13 mouse cellular contexts compared by ENCODE assay signal in the genomic region with DNA sequence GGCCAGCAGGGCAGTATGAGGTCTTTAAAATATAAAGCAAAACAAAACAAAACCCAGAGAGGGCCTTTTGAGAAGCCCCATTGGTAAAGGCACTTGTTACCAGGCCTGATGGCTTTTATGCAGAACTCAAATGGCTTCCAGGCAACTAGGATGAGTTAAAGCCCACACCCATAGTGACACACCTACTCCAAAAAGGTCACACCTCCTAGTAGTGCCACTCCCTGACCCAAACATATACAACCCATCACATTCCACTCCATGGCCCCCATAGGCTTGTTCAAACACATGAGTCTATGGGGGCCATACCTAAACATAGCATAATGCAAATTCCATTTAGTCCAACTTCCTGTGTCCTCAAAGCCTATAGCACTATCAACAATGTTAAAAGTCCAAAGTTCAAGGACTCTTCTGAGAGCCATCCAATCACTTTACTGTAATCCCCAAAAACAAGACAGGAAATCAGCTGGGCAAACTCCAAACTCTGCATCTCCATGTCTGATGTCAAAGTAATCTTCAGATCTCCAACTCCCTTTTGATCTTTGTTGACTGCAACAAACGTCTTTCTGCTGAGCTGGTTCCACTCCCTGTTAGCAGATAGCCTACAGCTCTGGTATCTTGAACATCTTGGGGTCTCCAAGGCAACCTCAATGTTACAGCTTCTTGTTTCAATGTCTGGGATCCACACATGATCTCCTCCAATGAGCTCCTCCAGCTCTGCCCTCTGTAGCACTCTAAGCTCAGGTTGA.
"Had no signal": no experiment of that assay in that cellular context is flagged by ENCODE, and none has a peak within 500 bp of the region (broad histone marks: within the 10 kb centered on the region; RNA-seq: fewer than 3 reads in every experiment).

No protein-coding gene starts in this region.

- H3K4me2 ChIP-seq: limb, embryonic 12.5 days; lung, embryonic 14.5 days; midbrain, embryonic 12.5 days had no signal

- H3K27me3 ChIP-seq: limb, embryonic 12.5 days; midbrain, embryonic 12.5 days had no signal

- H3K9me3 ChIP-seq: limb, embryonic 12.5 days; midbrain, embryonic 12.5 days had no signal

- H3K27ac ChIP-seq: limb, embryonic 12.5 days; macrophage; midbrain, embryonic 12.5 days; stomach, postnatal 0 days had no signal

- H3K9ac ChIP-seq: limb, embryonic 12.5 days; lung, embryonic 14.5 days; midbrain, embryonic 12.5 days had no signal

- H3K4me3 ChIP-seq: limb, embryonic 12.5 days; midbrain, embryonic 12.5 days had no signal

- DNase-seq: kidney, adult 8-10 months; kidney, postnatal 25 days; layer of hippocampus, postnatal 36 days; lung, embryonic 14.5 days; lung, postnatal 10 days; right cerebral cortex, postnatal 14 days; thymus, postnatal 14 days had no signal

- H3K4me1 ChIP-seq: limb, embryonic 12.5 days; midbrain, embryonic 12.5 days had no signal

- ATAC-seq: intestine, postnatal 0 days; midbrain, embryonic 16.5 days had no signal

- H3K36me3 ChIP-seq: limb, embryonic 12.5 days; midbrain, embryonic 12.5 days had no signal
